Mouse (Mus musculus) embryonic facial prominence, embryonic 13.5 days (tissue): ENCODE measurements around the gene Fzd10. TPM values are rescaled to one million over a fixed set of nuclear protein-coding genes. Genes with fewer than 3 reads are reported as not detected.
A peak's percentile ranks its signal among the peaks of the same experiment; 100 is the strongest.

Experiments
- ATAC-seq: fragments of 200-750 bp; cut with Nextera tagmentation; 2 replicates; pipeline ENCODE4 v1.8.0; 2017; ENCODE audit warnings: low read depth; ENCODE audit not compliant: insufficient number of reproducible peaks, insufficient read depth, low FRiP score, low TSS enrichment
- H3K27ac ChIP-seq: fragments of 300-500 bp; sonication (generic); 2 replicates; pipeline ENCODE4 v1.5.1; 2015; ENCODE audit warnings: moderate library complexity, mild to moderate bottlenecking, inconsistent platforms
- H3K27me3 ChIP-seq: fragments of 300-500 bp; sonication (generic); 2 replicates; pipeline ENCODE4 v1.6.1; 2015; ENCODE audit warnings: mild to moderate bottlenecking, inconsistent platforms
- H3K36me3 ChIP-seq: fragments of 300-500 bp; sonication (generic); 2 replicates; pipeline ENCODE4 v1.6.1; 2015; ENCODE audit warnings: mild to moderate bottlenecking, inconsistent platforms
- H3K4me1 ChIP-seq: fragments of 300-500 bp; sonication (generic); 2 replicates; pipeline ENCODE4 v1.6.1; 2015; ENCODE audit warnings: inconsistent platforms
- H3K4me2 ChIP-seq: fragments of 300-500 bp; sonication (generic); 2 replicates; pipeline ENCODE4 v1.6.1; 2015; ENCODE audit warnings: moderate library complexity, mild to moderate bottlenecking, inconsistent platforms
- H3K4me3 ChIP-seq: fragments of 300-500 bp; sonication (generic); 2 replicates; pipeline ENCODE4 v1.5.1; 2015; ENCODE audit warnings: mild to moderate bottlenecking, inconsistent platforms
- H3K9ac ChIP-seq: fragments of 300-500 bp; sonication (generic); 2 replicates; pipeline ENCODE4 v1.6.1; 2015; ENCODE audit warnings: mild to moderate bottlenecking, inconsistent platforms
- H3K9me3 ChIP-seq: fragments of 300-500 bp; sonication (generic); 2 replicates; pipeline ENCODE4 v1.6.1; 2016; ENCODE audit warnings: inconsistent platforms
- WGBS: fragments of 180-500 bp; shearing (Covaris S2); methylation state at CpG from one replicate; pipeline ENCODE4 v1.1.7; 2015; ENCODE audit warnings: mixed read lengths; 5-methylcytosine and 5-hydroxymethylcytosine counted together
- polyA plus RNA-seq: library from polyadenylated mRNA; unstranded; fragments of >200 nt; fragmentation: Nextera tagmentation; extraction: Ambion mirVana; gene quantifications from 2 replicates; pipeline ENCODE4 v1.2.1, GENCODE M21; 2015

The Fzd10 gene
- polyA plus RNA-seq, 1 experiment from 2014 or later = 12.6 TPM

- H3K4me1 ChIP-seq = peaks cover 35% of the 10 kb centered on the region
- no peak for ATAC-seq
- no peak overlapping the region for H3K4me3 ChIP-seq
- no peaks in the 10 kb centered on the region for H3K27me3 ChIP-seq
- 0 out of 2 replicates have a peak, but pooled peaks cover 6% of the 10 kb centered on the region for H3K36me3 ChIP-seq
- no peaks in the 10 kb centered on the region for H3K9me3 ChIP-seq
- 53% methylated on average over 4 of the region's 4 CpGs for WGBS
- H3K27ac ChIP-seq = peak overlapping the region; percentile 81
- no peak overlapping the region for H3K9ac ChIP-seq
- no peak overlapping the region for H3K4me2 ChIP-seq
Measured at GRCm38 (mm10) chr5:128580931-128581330, 19.7 kb upstream of the Fzd10 start.

GRCm38 (mm10) chr5:128581516-128581921, 19.1 kb upstream of the Fzd10 start:
- Histone ChIP-seq H3K9ac (no peak overlapping the region), H3K4me3 (no peak overlapping the region), H3K9me3 (no peaks in the 10 kb centered on the region), H3K27me3 (no peaks in the 10 kb centered on the region), H3K4me1 (peaks cover 32% of the 10 kb centered on the region), H3K4me2 (peak overlapping the region; percentile 2; the same call in 1 of the 2 replicates), H3K27ac (peak overlapping the region; percentile 81), H3K36me3 (0 out of 2 replicates have a peak, but pooled peaks cover 6% of the 10 kb centered on the region)
- 12% methylated on average over 8 of the region's 8 CpGs for WGBS
- ATAC-seq = peak; percentile 71; the same call in 1 of the 2 replicates

- H3K4me2 ChIP-seq = no peak overlapping the region
- no peaks in the 10 kb centered on the region for H3K4me1 ChIP-seq
- no peak for ATAC-seq
- 0 out of 2 replicates have a peak, but pooled peaks cover 5% of the 10 kb centered on the region for H3K9me3 ChIP-seq
- H3K27ac ChIP-seq = no peak overlapping the region
- no peaks in the 10 kb centered on the region for H3K27me3 ChIP-seq
- H3K36me3 ChIP-seq = no peaks in the 10 kb centered on the region
- H3K4me3 ChIP-seq = no peak overlapping the region
- no peak overlapping the region for H3K9ac ChIP-seq
- WGBS = 40% methylated on average over 1 of the region's 1 CpGs
Measured at GRCm38 (mm10) chr5:128589231-128589630, 11.4 kb upstream of the Fzd10 start.

DNA sequence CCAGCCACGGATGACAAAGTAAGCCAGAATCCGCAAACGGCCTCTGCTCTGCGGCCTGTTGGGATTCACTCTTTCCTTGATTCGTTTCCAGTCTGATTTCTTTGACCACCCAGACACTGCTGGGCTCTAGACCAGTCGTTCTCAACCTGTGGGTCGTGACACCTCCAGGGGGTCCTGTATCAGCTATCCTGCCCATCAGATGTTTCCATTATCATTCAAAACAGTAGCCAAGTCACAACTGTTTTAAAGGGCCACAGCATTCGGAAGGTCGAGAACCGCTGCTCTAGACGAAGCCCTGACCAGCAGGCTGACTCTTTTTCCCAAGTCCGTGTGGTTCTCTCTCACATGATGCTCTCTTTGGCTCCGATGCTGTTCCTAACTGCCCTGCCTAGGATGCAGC, 7.2 kb upstream of the Fzd10 start:
- 0 out of 2 replicates have a peak, but pooled peaks cover 4% of the 10 kb centered on the region for H3K9me3 ChIP-seq
- WGBS = 88% methylated on average over 13 of the region's 13 CpGs
- H3K9ac ChIP-seq = no peak overlapping the region
- no peak overlapping the region for H3K27ac ChIP-seq
- H3K4me3 ChIP-seq = no peak overlapping the region
- peaks cover 26% of the 10 kb centered on the region for H3K4me1 ChIP-seq
- H3K36me3 ChIP-seq = no peaks in the 10 kb centered on the region
- 0 out of 2 replicates have a peak, but pooled peaks cover 3% of the 10 kb centered on the region for H3K27me3 ChIP-seq
- ATAC-seq = no peak
- no peak overlapping the region for H3K4me2 ChIP-seq

DNA sequence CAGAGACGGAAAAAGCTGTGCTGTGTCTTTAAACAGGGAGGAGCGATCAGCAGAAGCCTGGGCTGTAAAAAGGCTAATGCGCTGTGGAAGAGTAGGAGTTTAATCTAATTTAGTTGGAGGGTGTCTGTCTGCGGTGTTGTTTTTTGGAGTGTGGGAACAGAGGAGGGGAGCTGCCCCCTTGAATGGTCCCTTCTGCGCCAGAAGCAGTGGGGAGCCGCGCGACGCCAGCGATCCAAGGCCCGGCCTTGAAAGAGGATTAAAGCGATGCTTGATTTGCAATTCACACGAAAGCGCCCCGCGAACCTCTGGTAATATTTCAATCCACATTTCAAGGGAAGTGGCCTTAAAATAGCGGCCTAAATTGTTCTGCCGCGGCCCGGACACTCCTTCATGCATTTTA, 3.8 kb upstream of the Fzd10 start:
- 2% methylated on average over 20 of the region's 20 CpGs for WGBS
- Histone ChIP-seq H3K4me3 (peak overlapping the region; percentile 42), H3K36me3 (no peaks in the 10 kb centered on the region), H3K27ac (peak overlapping the region; percentile 57; the same call in 1 of the 2 replicates), H3K9me3 (no peaks in the 10 kb centered on the region), H3K27me3 (peaks cover 11% of the 10 kb centered on the region; the same call in 1 of the 2 replicates), H3K9ac (peak overlapping the region; percentile 67), H3K4me2 (peak overlapping the region; percentile 89), H3K4me1 (peaks cover 51% of the 10 kb centered on the region)
- ATAC-seq = no peak

DNA sequence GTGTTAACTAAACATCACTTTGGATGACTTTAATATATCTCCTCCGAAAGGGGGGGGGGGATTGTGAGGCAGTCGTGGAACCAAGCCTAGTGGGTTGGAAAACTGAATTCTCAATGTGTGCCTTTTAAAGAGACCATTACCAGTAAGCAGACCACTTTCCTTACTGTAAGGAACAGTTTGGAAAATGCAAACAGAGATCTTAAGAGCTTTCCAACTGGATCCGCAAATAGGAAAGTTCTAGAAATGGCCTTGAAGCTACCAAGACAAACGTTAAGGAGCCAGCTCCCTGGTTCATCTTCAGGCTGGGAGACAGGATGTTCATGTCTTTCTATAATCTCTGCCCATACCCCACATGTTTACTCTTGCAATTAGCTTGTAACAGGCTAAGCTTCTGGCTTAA, 3.3 kb upstream of the Fzd10 start:
- H3K4me2 ChIP-seq = peak overlapping the region; percentile 89
- H3K27me3 ChIP-seq = peaks cover 15% of the 10 kb centered on the region
- ATAC-seq = no peak
- H3K9me3 ChIP-seq = no peaks in the 10 kb centered on the region
- H3K4me1 ChIP-seq = peaks cover 56% of the 10 kb centered on the region
- H3K36me3 ChIP-seq = no peaks in the 10 kb centered on the region
- peak overlapping the region; percentile 57 for H3K27ac ChIP-seq
- WGBS = 15% methylated on average over 4 of the region's 4 CpGs
- peak overlapping the region; percentile 67 for H3K9ac ChIP-seq
- peak overlapping the region; percentile 42 for H3K4me3 ChIP-seq

GRCm38 (mm10) chr5:128598191-128598720, 2.4 kb upstream of the Fzd10 start:
- Histone ChIP-seq H3K36me3 (no peaks in the 10 kb centered on the region), H3K4me1 (peaks cover 65% of the 10 kb centered on the region)
- WGBS = 2% methylated on average over 10 of the region's 10 CpGs

DNA sequence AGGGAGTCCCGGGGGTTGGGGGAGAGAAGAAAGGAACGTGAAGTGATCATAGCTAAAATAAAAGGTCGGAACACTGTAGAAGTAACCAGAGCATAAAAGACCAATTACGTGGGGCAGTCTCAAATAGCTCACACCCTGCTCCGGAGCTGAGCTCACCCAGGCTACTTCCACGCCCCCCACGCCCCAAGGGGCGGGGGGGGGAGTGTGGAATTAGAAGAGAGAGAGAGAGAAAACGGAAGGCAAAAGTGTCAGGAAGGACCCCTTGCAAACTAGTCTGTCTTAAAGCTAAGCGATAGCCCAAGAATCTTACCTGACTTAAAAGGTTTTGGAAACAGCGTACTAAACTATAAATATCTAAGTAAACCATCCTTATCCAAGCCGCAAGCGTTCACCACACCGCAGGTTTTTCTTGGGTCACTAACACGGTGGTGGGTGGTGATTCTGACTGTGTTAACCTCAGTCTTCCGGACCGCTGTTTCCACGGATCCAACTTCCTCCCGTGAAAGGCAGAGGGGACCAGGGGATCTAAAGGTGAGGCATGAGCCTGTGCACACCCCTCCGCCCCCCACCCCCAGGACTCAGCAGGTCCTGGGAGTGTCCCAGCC, 1.8 kb upstream of the Fzd10 start:
- peaks cover 71% of the 10 kb centered on the region for H3K4me1 ChIP-seq
- 0% methylated on average over 20 of the region's 20 CpGs for WGBS
- peak overlapping the region; percentile 89 for H3K4me2 ChIP-seq
- no peaks in the 10 kb centered on the region for H3K9me3 ChIP-seq
- H3K27ac ChIP-seq = peak overlapping the region; percentile 96
- peak overlapping the region; percentile 88 for H3K9ac ChIP-seq
- ATAC-seq = no peak; the same call in 1 of the 2 replicates
- H3K27me3 ChIP-seq = peaks cover 15% of the 10 kb centered on the region
- no peaks in the 10 kb centered on the region for H3K36me3 ChIP-seq
- peak overlapping the region; percentile 74 for H3K4me3 ChIP-seq

More at GRCm38 (mm10) chr5:128598191-128598720, 2.4 kb upstream of the Fzd10 start:
- Histone ChIP-seq H3K27ac (peak overlapping the region; percentile 96), H3K27me3 (peaks cover 15% of the 10 kb centered on the region), H3K4me2 (peak overlapping the region; percentile 89), H3K4me3 (peak overlapping the region; percentile 74), H3K9ac (0 out of 2 replicates have a peak overlapping the region, but pooled peaks have one; percentile 88), H3K9me3 (no peaks in the 10 kb centered on the region)
- ATAC-seq = no peak

DNA sequence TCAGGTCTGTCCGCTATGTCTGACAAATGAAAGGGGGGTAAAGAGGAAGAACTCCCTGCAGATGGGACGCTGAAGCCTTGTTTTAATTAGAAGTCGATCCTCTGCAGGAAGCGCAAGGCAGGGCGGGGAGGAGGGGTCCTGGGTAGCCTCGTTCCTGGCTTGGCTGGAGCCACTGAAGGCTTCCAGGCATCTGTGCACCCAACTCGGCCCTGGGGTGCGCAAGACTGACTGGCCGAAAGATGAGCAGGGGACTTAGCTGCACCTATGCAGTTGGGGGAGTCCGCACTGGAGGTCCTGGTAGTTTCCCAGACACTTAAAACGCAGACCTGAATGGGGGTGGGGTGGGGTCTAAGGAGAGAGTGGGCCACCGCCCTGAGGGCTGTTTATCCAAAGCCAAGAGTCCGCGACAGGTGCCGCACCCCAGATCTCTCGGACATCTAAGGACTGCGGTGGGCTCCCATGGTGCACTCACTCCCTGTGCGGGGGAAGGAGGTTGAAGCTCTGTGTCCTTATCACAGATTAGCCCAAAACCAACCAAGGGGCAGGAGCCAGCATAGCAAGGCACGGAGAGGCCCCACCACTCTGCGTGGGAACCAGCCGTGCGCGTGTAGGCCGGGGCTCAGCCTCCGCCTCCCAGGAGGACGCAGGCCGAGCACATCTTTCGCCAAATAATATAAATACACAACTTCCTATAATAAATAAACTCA, 1.1 kb upstream of the Fzd10 start:
- Histone ChIP-seq H3K27me3 (peaks cover 15% of the 10 kb centered on the region), H3K4me3 (peak overlapping the region; percentile 74), H3K9me3 (no peaks in the 10 kb centered on the region), H3K9ac (peak overlapping the region; percentile 88), H3K4me1 (peaks cover 77% of the 10 kb centered on the region), H3K4me2 (peak overlapping the region; percentile 89), H3K36me3 (no peaks in the 10 kb centered on the region), H3K27ac (peak overlapping the region; percentile 96)
- no peak; the same call in 1 of the 2 replicates for ATAC-seq
- WGBS = under 1% methylated on average over 28 of the region's 28 CpGs

- H3K4me2 ChIP-seq = peak overlapping the region; percentile 89
- H3K4me1 ChIP-seq = peaks cover 81% of the 10 kb centered on the region
- under 1% methylated on average over 73 of the region's 87 CpGs for WGBS
- ATAC-seq = no peak
- peaks cover 15% of the 10 kb centered on the region for H3K27me3 ChIP-seq
- peak overlapping the region; percentile 88 for H3K9ac ChIP-seq
- H3K27ac ChIP-seq = peak overlapping the region; percentile 96
- H3K9me3 ChIP-seq = no peaks in the 10 kb centered on the region
- H3K36me3 ChIP-seq = no peaks in the 10 kb centered on the region
- peak overlapping the region; percentile 74 for H3K4me3 ChIP-seq
Measured at GRCm38 (mm10) chr5:128601036-128602019, 684 bp downstream of the Fzd10 start.

DNA sequence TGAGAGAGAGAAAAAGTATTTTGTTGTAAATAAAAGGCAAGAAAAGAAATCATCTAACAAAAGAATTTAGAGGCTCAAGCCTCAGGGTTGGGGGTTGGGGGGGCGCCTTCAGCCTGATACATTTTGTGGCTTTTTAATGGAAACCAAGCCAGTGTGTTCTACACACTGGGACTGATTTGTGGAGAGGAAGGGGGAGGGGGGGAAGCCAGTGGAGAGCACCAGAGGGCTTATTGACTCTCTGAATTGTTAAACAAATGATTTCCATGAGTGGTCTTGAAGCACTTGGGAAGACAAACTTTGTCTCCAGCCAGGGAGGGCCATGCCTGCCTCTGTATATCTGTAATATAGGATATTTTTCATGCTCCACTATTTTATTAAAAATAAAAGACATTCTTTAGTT, 3.0 kb downstream of the Fzd10 start:
- Histone ChIP-seq H3K4me3 (peak overlapping the region; percentile 74), H3K4me1 (peaks cover 75% of the 10 kb centered on the region), H3K27me3 (peaks cover 16% of the 10 kb centered on the region), H3K9me3 (no peaks in the 10 kb centered on the region), H3K4me2 (peak overlapping the region; percentile 89), H3K9ac (peak overlapping the region; percentile 88; the same call in 1 of the 2 replicates), H3K36me3 (no peaks in the 10 kb centered on the region), H3K27ac (peak overlapping the region; percentile 96)
- WGBS = 32% methylated on average over 1 of the region's 1 CpGs
- ATAC-seq = no peak
